Mouse (Mus musculus) bone marrow, adult 2 months (tissue): ENCODE measurements around the gene Sc5d.

Source experiments
- CTCF ChIP-seq: fragments of 200-500 bp; IDR thresholded peaks from 2 replicates; pipeline ENCODE4 v1.5.1; 2011; ENCODE audit warnings: low read length, control low read depth; ENCODE audit not compliant: control insufficient read depth, insufficient read depth
- POLR2A ChIP-seq: fragments of 200-500 bp; IDR thresholded peaks from 2 replicates; pipeline ENCODE4 v1.6.1; 2011; ENCODE audit warnings: low read depth, mild to moderate bottlenecking, control low read depth, low read length, borderline replicate concordance; ENCODE audit not compliant: control insufficient read depth

GRCm38 (mm10) chr9:42227804-42228203, 36.3 kb downstream of the Sc5d start:
- TF ChIP-seq CTCF (no peak), POLR2A (no peak)
